Mouse (Mus musculus): Measurements from ENCODE around the gene March5. TPM values are rescaled to one million over a fixed set of nuclear protein-coding genes. Genes with fewer than 3 reads are reported as not detected.
"Not testable (repeated sequence)": the region's sequence is repeated elsewhere in the genome, so short reads cannot be mapped to it uniquely, and the experiment has no call there.

The March5 gene
- polyA plus RNA-seq, 1 experiment, result 103 TPM

- no peak overlapping the region for H3K27ac ChIP-seq (ENCODE audit: control insufficient read depth, insufficient read depth, low read depth, low read length, poor library complexity)
- no peak overlapping the region for H3K4me3 ChIP-seq (replicated peaks; ENCODE audit: control insufficient read depth, low read depth, low read length)
- no peaks in the 10 kb centered on the region for H3K4me1 ChIP-seq (ENCODE audit: control insufficient read depth, insufficient read depth, low read length)
- TF ChIP-seq CTCF (IDR thresholded peaks at IDR 0.05; ENCODE audit: control insufficient read depth, insufficient read depth, low read length), result no peak
- TF ChIP-seq POLR2A (IDR thresholded peaks at IDR 0.05; ENCODE audit: borderline replicate concordance, control insufficient read depth, low read depth, low read length), result no peak
- 58% methylated on average over 2 of the region's 2 CpGs for WGBS
Measured at GRCm38 (mm10) chr19:37214711-37215110, 7.4 kb downstream of the March5 start.

- WGBS, result 61% methylated on average over 6 of the region's 6 CpGs
- Histone ChIP-seq H3K27ac (ENCODE audit: control insufficient read depth, insufficient read depth, low read depth, low read length, poor library complexity) (no peak overlapping the region), H3K4me1 (ENCODE audit: control insufficient read depth, insufficient read depth, low read length) (no peaks in the 10 kb centered on the region), H3K4me3 (replicated peaks; ENCODE audit: control insufficient read depth, low read depth, low read length) (no peak overlapping the region)
- TF ChIP-seq CTCF (IDR thresholded peaks at IDR 0.05; ENCODE audit: control insufficient read depth, insufficient read depth, low read length), result no peak
- TF ChIP-seq POLR2A (IDR thresholded peaks at IDR 0.05; ENCODE audit: borderline replicate concordance, control insufficient read depth, low read depth, low read length), result no peak
Measured at GRCm38 (mm10) chr19:37225197-37225862, 18.0 kb downstream of the March5 start.

- peak overlapping the region; percentile 58; the same call in 1 of the 2 replicates for H3K27ac ChIP-seq (ENCODE audit: control insufficient read depth, insufficient read depth, low read depth, low read length, poor library complexity)
- H3K4me3 ChIP-seq (replicated peaks; ENCODE audit: control insufficient read depth, low read depth, low read length); H3K4me1 ChIP-seq (ENCODE audit: control insufficient read depth, insufficient read depth, low read length): not testable (repeated sequence)
- 62% methylated on average over 9 of the region's 9 CpGs for WGBS
Measured at GRCm38 (mm10) chr19:37232598-37232997, 25.3 kb downstream of the March5 start.

- H3K4me3 ChIP-seq (replicated peaks; ENCODE audit: control insufficient read depth, low read depth, low read length), result peak overlapping the region; percentile 90
- H3K27ac ChIP-seq (ENCODE audit: control insufficient read depth, insufficient read depth, low read depth, low read length, poor library complexity), result peak overlapping the region; percentile 78
- peaks cover 3% of the 10 kb centered on the region; the same call in 1 of the 2 replicates for H3K4me1 ChIP-seq (ENCODE audit: control insufficient read depth, insufficient read depth, low read length)
- TF ChIP-seq POLR2A (IDR thresholded peaks at IDR 0.05; ENCODE audit: borderline replicate concordance, control insufficient read depth, low read depth, low read length), result peak; percentile 53; the same call in 1 of the 2 replicates
- no peak for TF ChIP-seq CTCF (IDR thresholded peaks at IDR 0.05; ENCODE audit: control insufficient read depth, insufficient read depth, low read length)
- 8% methylated on average over 63 of the region's 63 CpGs for WGBS
Measured at GRCm38 (mm10) chr19:37233561-37234539, 26.5 kb downstream of the March5 start.

GRCm38 (mm10) chr19:37235818-37236217 is 28.5 kb downstream of the March5 start:
- 66% methylated on average over 8 of the region's 8 CpGs for WGBS
- TF ChIP-seq POLR2A (IDR thresholded peaks at IDR 0.05; ENCODE audit: borderline replicate concordance, control insufficient read depth, low read depth, low read length), result no peak
- TF ChIP-seq CTCF (IDR thresholded peaks at IDR 0.05; ENCODE audit: control insufficient read depth, insufficient read depth, low read length), result no peak
- Histone ChIP-seq H3K4me1 (ENCODE audit: control insufficient read depth, insufficient read depth, low read length) (peaks cover 3% of the 10 kb centered on the region; the same call in 1 of the 2 replicates), H3K27ac (ENCODE audit: control insufficient read depth, insufficient read depth, low read depth, low read length, poor library complexity) (peak overlapping the region; percentile 21; the same call in 1 of the 2 replicates), H3K4me3 (replicated peaks; ENCODE audit: control insufficient read depth, low read depth, low read length) (no peak overlapping the region)

- TF ChIP-seq POLR2A (IDR thresholded peaks at IDR 0.05; ENCODE audit: borderline replicate concordance, control insufficient read depth, low read depth, low read length), result no peak
- no peak for TF ChIP-seq CTCF (IDR thresholded peaks at IDR 0.05; ENCODE audit: control insufficient read depth, insufficient read depth, low read length)
- WGBS, result 22% methylated on average over 5 of the region's 5 CpGs
- Histone ChIP-seq H3K4me3 (replicated peaks; ENCODE audit: control insufficient read depth, low read depth, low read length) (no peak overlapping the region), H3K4me1 (ENCODE audit: control insufficient read depth, insufficient read depth, low read length) (peaks cover 3% of the 10 kb centered on the region; the same call in 1 of the 2 replicates), H3K27ac (ENCODE audit: control insufficient read depth, insufficient read depth, low read depth, low read length, poor library complexity) (peak overlapping the region; percentile 97)
Measured at GRCm38 (mm10) chr19:37237306-37237705, 30.0 kb downstream of the March5 start.

GRCm38 (mm10) chr19:37237712-37238437 is 30.5 kb downstream of the March5 start:
- peak overlapping the region; percentile 32 for H3K4me3 ChIP-seq (replicated peaks; ENCODE audit: control insufficient read depth, low read depth, low read length)
- H3K27ac ChIP-seq (ENCODE audit: control insufficient read depth, insufficient read depth, low read depth, low read length, poor library complexity), result peak overlapping the region; percentile 97
- H3K4me1 ChIP-seq (ENCODE audit: control insufficient read depth, insufficient read depth, low read length), result peaks cover 3% of the 10 kb centered on the region; the same call in 1 of the 2 replicates
- 5% methylated on average over 15 of the region's 15 CpGs for WGBS
- TF ChIP-seq POLR2A (IDR thresholded peaks at IDR 0.05; ENCODE audit: borderline replicate concordance, control insufficient read depth, low read depth, low read length), result no peak
- TF ChIP-seq CTCF (IDR thresholded peaks at IDR 0.05; ENCODE audit: control insufficient read depth, insufficient read depth, low read length), result no peak

All from bone marrow, adult 2 months (tissue).